Mouse (Mus musculus) left cerebral cortex, adult 2 months (tissue): ENCODE measurements around the gene St6galnac6. TPM values are rescaled to one million over a fixed set of nuclear protein-coding genes. Genes with fewer than 3 reads are reported as not detected.

Experiments
- DNase-seq, 2 experiments: peaks; one replicate each; pipeline ENCODE4 v3.0.0; 2021 to 2022; ENCODE audit warnings: low spot score in 2 of 2, mixed read lengths in 1 of 2; ENCODE audit errors: extremely low spot score in 1 of 2
- H3K27ac ChIP-seq: fragments of 200-600 bp; 2 replicates; pipeline ENCODE4 v1.8.1; 2022
- H3K4me3 ChIP-seq: fragments of 200-600 bp; 2 replicates; pipeline ENCODE4 v1.8.1; 2022
- CTCF ChIP-seq: fragments of 200-600 bp; IDR thresholded peaks from 2 replicates; pipeline ENCODE4 v1.8.1; 2022; ENCODE audit warnings: antibody characterized with exemption, mild to moderate bottlenecking, moderate library complexity
- intact Hi-C: fragments of 180-260 bp; cut with DNase I; formaldehyde crosslinking; loops from one replicate; pipeline ENCODE4 v1.15.1; 2025
- total RNA-seq, 2 experiments: library from RNA; stranded (reverse); gene quantifications; 2 replicates each; pipeline ENCODE4 v1.2.3; 2021

Gene St6galnac6
- total RNA-seq, 2 experiments from 2014 or later: 122 to 133 TPM

- no peak within 1 kb of the TSS for H3K4me3 ChIP-seq
- intact Hi-C loops: no loop called here
- DNase-seq: no peak
- no peak for TF ChIP-seq CTCF
- no peak within 1 kb of the TSS; the same call in 1 of the 2 replicates for H3K27ac ChIP-seq
Measured at GRCm38 (mm10) chr2:32621517-32621859, 22.0 kb downstream of the St6galnac6 start, which contains the start of gene Ak1. Gene Ak1, plus strand, starts transcription at chr2:32621758.

DNA sequence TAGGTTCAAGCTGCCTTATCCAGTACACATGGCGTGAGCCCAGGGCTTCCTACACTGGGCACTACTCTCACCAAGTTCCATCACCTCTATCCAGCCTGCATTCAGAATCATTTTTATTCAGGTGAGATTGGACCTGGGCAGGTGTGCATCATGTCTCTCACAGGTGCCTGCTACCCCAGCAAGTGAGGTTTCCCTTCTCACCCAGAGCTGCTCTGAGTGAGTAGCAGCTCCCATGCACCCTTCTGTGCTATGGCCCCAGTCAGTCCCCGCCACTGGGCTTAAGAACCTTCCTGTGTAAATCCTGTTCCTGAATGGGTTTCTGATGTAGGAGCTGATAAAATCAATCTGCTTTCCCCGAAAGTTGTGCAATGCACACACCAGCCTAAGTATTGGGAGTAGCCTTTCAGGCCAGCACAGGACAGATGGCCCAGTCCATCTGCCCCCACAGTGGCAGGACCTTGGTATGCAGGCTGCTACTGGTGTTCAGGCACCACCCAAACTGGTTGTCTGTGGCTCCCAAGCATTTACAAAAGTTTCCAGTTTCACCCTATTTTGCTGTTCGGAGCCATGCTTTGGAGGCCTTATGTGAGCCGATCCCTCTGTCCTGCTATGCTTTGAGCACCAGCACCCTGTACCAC lies 24.7 kb downstream of the St6galnac6 start:
- no peak for DNase-seq
- no peak for TF ChIP-seq CTCF
- intact Hi-C loops: no loop called here
- Histone ChIP-seq H3K4me3 (no peak overlapping the region), H3K27ac (no peak overlapping the region; the same call in 1 of the 2 replicates)

DNA sequence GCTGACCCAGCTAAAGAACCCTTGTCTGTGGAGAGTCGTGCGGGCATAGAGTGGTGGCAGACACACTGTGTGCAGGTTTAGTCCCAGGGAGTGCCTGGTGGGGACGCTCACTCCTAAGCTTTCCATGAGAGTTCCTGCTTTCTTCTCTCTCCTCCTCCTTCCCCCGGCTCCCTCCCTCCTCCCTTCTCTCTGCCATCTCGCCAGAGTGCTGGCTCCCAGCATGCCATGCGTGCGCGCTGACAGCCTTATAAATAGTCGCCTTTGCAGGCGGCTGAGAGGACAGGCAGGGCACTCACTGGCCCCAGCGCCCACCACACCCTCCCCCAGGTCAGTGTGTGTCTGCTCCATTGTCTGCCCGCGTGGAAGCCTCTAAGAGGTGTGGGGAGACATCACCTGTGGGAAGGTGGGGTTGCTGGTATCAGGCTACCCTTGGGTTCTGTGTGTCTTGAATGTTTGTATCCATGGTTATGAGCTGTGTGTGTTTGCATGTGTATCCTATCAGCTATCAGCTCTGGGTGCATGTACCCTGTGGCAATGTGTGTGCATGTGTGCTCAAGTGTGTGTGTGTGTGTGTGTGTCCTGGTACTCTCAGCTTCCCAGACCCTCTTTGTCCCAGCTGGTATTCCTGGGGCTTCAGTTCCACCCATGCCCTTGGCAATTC lies 25.8 kb downstream of the St6galnac6 start:
- peak; percentile 87 to 88 for DNase-seq
- intact Hi-C loops: no loop called here

DNA sequence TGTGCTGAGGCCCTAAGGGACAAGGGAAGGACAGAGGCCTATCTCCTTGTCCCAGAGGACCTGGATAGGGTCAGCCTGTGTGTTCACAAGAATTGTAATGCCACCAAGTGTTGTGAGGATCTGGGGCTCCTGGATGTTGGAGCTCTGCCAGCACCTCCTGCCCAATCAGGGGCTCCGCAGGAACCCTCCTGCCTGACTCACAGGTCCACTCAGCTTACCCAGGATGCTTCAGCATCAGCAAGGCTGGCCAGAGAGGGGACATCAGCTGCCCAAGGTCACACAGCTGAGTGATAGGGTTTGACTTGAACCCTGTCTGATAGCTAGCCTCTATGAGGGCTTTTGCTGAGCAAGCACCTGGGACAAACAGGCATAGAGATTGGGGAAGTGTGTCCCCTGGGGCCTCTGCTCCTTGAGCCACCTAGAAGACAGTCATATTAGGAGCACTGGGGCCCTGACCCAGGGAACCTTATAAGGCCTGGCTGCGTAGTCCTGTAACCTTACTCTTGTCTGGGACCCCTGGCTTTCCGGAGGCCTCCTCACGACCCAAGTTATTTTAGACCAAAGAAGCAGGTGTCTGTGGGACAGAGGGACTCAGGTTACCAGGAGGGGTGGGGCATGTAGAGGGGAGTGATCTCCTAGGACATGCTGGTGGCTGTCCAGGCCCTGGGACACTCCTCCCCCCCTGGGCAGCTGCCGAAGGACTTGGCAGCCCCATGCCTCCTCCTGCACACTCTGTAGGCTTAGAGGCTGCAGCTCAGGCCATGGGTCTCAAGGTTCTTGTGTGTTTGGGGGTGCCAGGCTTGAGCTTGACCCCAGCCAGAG lies 26.6 kb downstream of the St6galnac6 start:
- intact Hi-C loops: no loop called here
- DNase-seq: peak; percentile 62 to 68
- Histone ChIP-seq H3K4me3 (peak overlapping the region; percentile 54), H3K27ac (peak overlapping the region; percentile 98)
- no peak for TF ChIP-seq CTCF

More for the DNA sequence above, 25.8 kb downstream of the St6galnac6 start:
- peak overlapping the region; percentile 98 for H3K27ac ChIP-seq
- peak overlapping the region; percentile 54 for H3K4me3 ChIP-seq
- TF ChIP-seq CTCF: peak; percentile 30

- peak overlapping the region; percentile 68; the same call in 1 of the 2 replicates for H3K27ac ChIP-seq
- H3K4me3 ChIP-seq: peak overlapping the region; percentile 40
- TF ChIP-seq CTCF: no peak
- intact Hi-C loops: no loop called here
- DNase-seq: no peak
Measured at GRCm38 (mm10) chr2:32627266-32628043, 27.9 kb downstream of the St6galnac6 start.

GRCm38 (mm10) chr2:32628044-32628550 lies 28.6 kb downstream of the St6galnac6 start:
- TF ChIP-seq CTCF: no peak
- intact Hi-C loops: no loop called here
- Histone ChIP-seq H3K4me3 (peak overlapping the region; percentile 40), H3K27ac (peak overlapping the region; percentile 68; the same call in 1 of the 2 replicates)
- no peak for DNase-seq

DNA sequence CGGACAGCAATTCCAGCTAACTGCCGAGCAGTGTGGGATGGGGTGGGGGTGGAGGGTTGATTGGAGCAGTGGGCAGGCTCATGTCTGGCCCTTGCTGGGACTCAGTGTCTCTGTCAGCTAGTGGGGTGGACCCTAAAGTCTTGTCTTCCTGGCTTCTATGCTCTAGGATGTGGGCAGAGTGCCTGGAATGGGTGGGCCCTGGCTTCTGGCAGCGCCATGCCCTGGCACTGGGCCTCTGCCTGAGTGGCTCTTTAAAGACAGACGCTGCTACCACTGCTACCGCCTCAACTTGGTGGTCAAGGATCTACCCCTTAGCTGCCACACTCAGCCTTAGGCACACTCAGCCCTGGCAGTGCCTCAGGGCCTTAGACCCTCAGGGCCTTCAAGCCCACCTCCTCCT lies 29.2 kb downstream of the St6galnac6 start:
- TF ChIP-seq CTCF: no peak
- DNase-seq: peak; percentile 63 to 66
- Histone ChIP-seq H3K4me3 (peak overlapping the region; percentile 40), H3K27ac (peak overlapping the region; percentile 68; the same call in 1 of the 2 replicates)
- intact Hi-C loops: no loop called here

DNA sequence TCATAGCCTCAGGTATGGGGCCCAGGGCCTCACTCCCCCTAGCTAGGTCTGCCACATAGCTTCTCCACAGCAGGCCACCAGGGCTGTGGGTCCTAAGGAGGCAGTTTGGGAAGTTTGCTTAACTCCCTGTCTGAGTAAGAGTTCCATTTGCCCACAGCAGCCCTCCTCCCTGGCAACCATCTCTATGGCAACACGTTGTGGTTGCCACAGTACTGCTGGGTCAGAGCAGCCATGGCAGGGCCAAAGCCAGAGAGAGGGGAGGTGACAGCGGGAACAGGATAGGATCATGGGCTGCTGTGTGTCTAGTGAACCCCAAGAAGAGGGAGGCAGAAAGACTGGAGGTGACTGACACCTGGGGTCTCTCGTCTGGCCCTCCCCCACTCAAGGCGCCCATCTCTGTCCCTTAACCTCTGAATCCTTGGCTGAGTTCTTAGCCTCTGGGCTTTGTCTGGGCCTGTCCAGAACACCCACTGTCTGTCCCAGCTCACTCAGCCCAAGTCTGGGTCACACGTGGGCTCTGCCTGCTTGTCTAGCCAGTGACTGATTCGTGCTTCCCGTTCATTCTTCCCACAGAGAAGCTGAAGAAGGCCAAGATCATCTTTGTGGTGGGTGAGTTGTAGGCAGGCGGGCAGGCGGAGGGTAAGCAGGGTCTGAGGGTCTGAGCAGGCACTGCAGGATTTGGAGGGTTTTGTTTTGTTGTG lies 29.9 kb downstream of the St6galnac6 start:
- DNase-seq: peak; percentile 36 to 62
- no peak for TF ChIP-seq CTCF
- intact Hi-C loops: no loop called here
- Histone ChIP-seq H3K27ac (peak overlapping the region; percentile 75), H3K4me3 (peak overlapping the region; percentile 40)

GRCm38 (mm10) chr2:32630036-32630435 lies 30.5 kb downstream of the St6galnac6 start:
- TF ChIP-seq CTCF: no peak
- intact Hi-C loops: loop anchor here (5.0 kb wide), 1 partner anchor 127 kb away; the partner anchor contains the start of gene Tor2a
- Histone ChIP-seq H3K4me3 (no peak overlapping the region), H3K27ac (no peak overlapping the region)
- no peak for DNase-seq

- intact Hi-C loops: loop anchor here (5.0 kb wide), 1 partner anchor 126 kb away; the partner anchor contains the start of gene Tor2a
- DNase-seq: no peak
- no peak for TF ChIP-seq CTCF
- Histone ChIP-seq H3K4me3 (no peak overlapping the region), H3K27ac (no peak overlapping the region)
Measured at GRCm38 (mm10) chr2:32631046-32631445, 31.5 kb downstream of the St6galnac6 start.
